Mouse (Mus musculus) heart, embryonic 16.5 days (tissue): ENCODE data around the gene Tsx. TPM values are rescaled to one million over a fixed set of nuclear protein-coding genes. Genes with fewer than 3 reads are reported as not detected.
"Not testable (repeated sequence)": the region's sequence is repeated elsewhere in the genome, so short reads cannot be mapped to it uniquely, and the experiment has no call there.

Experiments
- ATAC-seq: fragments of 200-750 bp; cut with Nextera tagmentation; replicated peaks from 2 replicates; pipeline ENCODE4 v1.8.0; 2017; ENCODE audit warnings: moderate number of reproducible peaks; ENCODE audit not compliant: insufficient read depth, low FRiP score; ENCODE audit errors: extremely low read depth
- H3K27ac ChIP-seq: fragments of 300-500 bp; sonication (generic); 2 replicates; pipeline ENCODE4 v1.5.1; 2014; ENCODE audit warnings: mild to moderate bottlenecking, low read length, control low read depth, moderate library complexity
- H3K27me3 ChIP-seq: fragments of 300-500 bp; sonication (generic); 2 replicates; pipeline ENCODE4 v1.6.1; 2014; ENCODE audit warnings: low read length, mixed read lengths; ENCODE audit not compliant: control insufficient read depth, insufficient read depth
- H3K36me3 ChIP-seq: fragments of 300-500 bp; sonication (generic); 2 replicates; pipeline ENCODE4 v1.6.1; 2014; ENCODE audit not compliant: control insufficient read depth, insufficient read depth
- H3K4me1 ChIP-seq: fragments of 300-500 bp; sonication (generic); 2 replicates; pipeline ENCODE4 v1.6.1; 2014; ENCODE audit warnings: low read length, mixed read lengths; ENCODE audit not compliant: control insufficient read depth, insufficient read depth
- H3K4me2 ChIP-seq: fragments of 300-500 bp; sonication (generic); 2 replicates; pipeline ENCODE4 v1.6.1; 2014; ENCODE audit warnings: low read depth, mild to moderate bottlenecking, control low read depth, low read length
- H3K4me3 ChIP-seq: fragments of 300-500 bp; sonication (generic); 2 replicates; pipeline ENCODE4 v1.5.1; 2014; ENCODE audit warnings: mild to moderate bottlenecking, control low read depth, low read length
- H3K9ac ChIP-seq: fragments of 300-500 bp; sonication (generic); 2 replicates; pipeline ENCODE4 v1.6.1; 2014; ENCODE audit warnings: low read length, control low read depth
- H3K9me3 ChIP-seq: fragments of 300-500 bp; sonication (generic); replicated peaks from 2 replicates; pipeline ENCODE4 v1.6.1; 2016; ENCODE audit warnings: low read length; ENCODE audit not compliant: control insufficient read depth
- WGBS: fragments of 180-500 bp; shearing (Covaris S2); extraction: QIAGEN DNeasy Blood & Tissue Kit; methylation state at CpG from one replicate; pipeline ENCODE4 v1.1.7; 2014; 5-methylcytosine and 5-hydroxymethylcytosine counted together
- polyA plus RNA-seq: library from polyadenylated mRNA; unstranded; fragments of >200 nt; fragmentation: Nextera tagmentation; extraction: Ambion mirVana; gene quantifications from 2 replicates; pipeline ENCODE4 v1.2.1, GENCODE M21; 2015

Gene Tsx
- polyA plus RNA-seq, 1 experiment from 2014 or later, result not detected

DNA sequence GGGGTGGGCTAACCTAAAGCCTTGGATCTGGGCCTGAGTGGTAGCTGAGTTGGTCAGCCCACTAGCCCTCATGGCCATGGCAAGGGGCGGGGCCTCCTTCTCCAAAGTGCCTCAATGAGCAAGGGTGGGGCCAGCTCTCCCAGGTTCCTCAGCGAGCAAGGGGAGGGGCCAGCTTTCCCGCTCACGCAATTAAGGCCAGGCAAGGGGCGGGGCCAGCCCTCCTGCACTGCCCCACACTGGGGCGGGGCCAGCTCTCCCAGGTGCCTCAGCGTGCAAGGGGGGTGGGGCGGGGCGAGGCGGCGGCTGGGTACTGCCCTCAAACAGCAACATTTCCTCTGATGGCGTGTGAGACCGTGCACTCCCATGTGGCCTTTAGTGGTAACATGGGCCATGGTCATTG lies 9.2 kb upstream of the Tsx start:
- H3K4me3 ChIP-seq, result no peak overlapping the region
- no peak overlapping the region for H3K27ac ChIP-seq
- H3K36me3 ChIP-seq, result no peaks in the 10 kb centered on the region
- no peaks in the 10 kb centered on the region for H3K4me1 ChIP-seq
- no peak overlapping the region for H3K4me2 ChIP-seq
- peaks cover 28% of the 10 kb centered on the region for H3K27me3 ChIP-seq
- ATAC-seq, result no peak
- no peak overlapping the region for H3K9ac ChIP-seq
- WGBS, result 44% methylated on average over 13 of the region's 13 CpGs
- no peaks in the 10 kb centered on the region for H3K9me3 ChIP-seq

DNA sequence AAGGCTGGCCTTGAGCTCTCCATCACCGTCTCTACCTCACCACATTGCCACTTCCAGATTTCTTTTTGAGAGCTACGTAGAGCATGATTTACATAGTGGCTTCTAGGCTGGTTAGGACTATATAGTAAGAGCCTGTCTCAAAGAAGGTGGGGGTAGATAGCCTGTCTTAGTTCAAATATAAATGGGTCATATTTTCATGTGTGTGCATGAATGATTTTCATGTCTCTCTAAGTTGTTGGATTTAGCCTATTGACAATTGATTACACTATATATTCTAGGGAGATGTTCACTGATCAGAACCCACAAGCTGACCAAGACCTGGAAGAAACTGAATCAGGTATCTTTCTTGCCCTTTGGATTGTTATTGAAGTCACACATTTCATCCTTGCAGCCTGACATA lies 7.4 kb downstream of the Tsx start, which contains the start of gene Gm26992:
Gene Gm26992, plus strand, starts transcription at position 301 of the 400 bp plus-strand sequence.
- Histone ChIP-seq H3K4me2 (no peak within 1 kb of the TSS), H3K27ac (no peak within 1 kb of the TSS), H3K9ac (no peak within 1 kb of the TSS), H3K4me3 (no peak within 1 kb of the TSS), H3K4me1 (no peaks in the 10 kb centered on the region), H3K27me3 (peaks cover 30% of the 10 kb centered on the region), H3K9me3 (no peaks in the 10 kb centered on the region), H3K36me3 (no peaks in the 10 kb centered on the region)
- ATAC-seq, result no peak
- WGBS, result 88% methylated on average over 2 of the region's 2 CpGs

DNA sequence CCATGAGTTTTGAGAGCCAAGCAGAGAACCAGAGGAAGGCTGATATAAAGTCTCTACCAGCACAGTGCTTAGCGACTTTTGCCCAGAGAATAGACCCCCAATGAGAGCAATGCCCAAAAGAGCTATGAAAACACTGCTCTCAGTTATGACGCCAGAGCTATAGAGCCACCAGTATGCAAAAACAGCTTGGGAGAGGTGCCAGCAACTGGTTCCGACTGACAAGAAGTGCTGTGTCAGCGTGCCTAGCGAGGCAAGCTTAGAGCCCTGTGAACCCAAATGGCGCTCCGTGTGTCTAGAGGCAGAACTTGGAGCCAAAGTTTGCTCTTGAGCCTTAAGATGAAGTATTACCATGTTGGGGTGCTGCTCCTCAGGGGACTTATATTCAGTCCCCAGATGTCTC lies 13.4 kb downstream of the Tsx start:
- H3K36me3 ChIP-seq, result no peaks in the 10 kb centered on the region
- 62% methylated on average over 7 of the region's 7 CpGs for WGBS
- no peak overlapping the region for H3K9ac ChIP-seq
- no peak overlapping the region for H3K27ac ChIP-seq
- H3K4me1 ChIP-seq, result no peaks in the 10 kb centered on the region
- no peak for ATAC-seq
- no peak overlapping the region for H3K4me2 ChIP-seq
- no peak overlapping the region for H3K4me3 ChIP-seq
- peaks cover 19% of the 10 kb centered on the region for H3K27me3 ChIP-seq
- no peaks in the 10 kb centered on the region for H3K9me3 ChIP-seq

DNA sequence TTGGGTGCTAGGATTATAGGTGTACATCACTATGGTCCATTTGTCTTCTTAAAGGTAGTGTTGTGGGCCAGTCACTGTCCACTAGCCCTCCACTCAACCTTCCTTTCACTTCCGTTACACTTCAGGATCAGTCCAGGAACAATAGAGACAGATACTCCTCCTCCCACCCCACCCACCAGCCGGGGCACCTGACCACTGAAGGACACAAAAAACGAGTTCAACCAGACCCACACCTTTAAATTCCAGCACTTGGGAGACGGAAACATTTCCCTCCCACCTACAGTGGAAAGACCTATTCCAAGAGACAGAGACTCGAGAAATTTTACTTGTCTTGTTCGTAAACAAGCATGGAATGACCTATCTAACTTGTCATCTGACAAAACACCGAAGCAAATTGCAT lies 18.0 kb downstream of the Tsx start:
- 67% methylated on average over 7 of the region's 7 CpGs for WGBS
- no peak overlapping the region for H3K4me3 ChIP-seq
- no peaks in the 10 kb centered on the region for H3K4me1 ChIP-seq
- ATAC-seq, result no peak
- no peaks in the 10 kb centered on the region for H3K36me3 ChIP-seq
- H3K9me3 ChIP-seq, result no peaks in the 10 kb centered on the region
- H3K4me2 ChIP-seq, result no peak overlapping the region
- peaks cover 25% of the 10 kb centered on the region for H3K27me3 ChIP-seq
- H3K9ac ChIP-seq, result no peak overlapping the region
- no peak overlapping the region for H3K27ac ChIP-seq

DNA sequence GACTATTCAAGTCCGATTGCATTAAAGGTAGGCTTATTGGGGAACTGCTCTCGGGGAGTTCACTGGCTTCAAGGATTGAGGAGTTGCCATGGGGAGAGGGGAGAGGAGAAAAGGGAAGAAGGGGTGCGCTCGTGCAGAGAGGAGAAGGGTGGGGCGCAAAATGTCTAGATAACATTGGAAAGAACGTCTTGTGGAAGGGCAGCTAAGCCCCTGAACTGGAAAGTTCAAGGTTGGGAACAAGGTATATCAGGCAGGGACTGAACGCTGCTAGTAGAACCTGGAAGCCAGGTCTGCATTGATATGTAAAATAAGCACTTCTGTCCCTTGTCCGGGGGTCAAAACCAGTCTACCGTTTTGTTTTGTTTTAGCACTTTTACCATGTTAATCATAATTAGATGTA lies 23.8 kb downstream of the Tsx start:
- WGBS, result 10% methylated on average over 9 of the region's 9 CpGs
- Histone ChIP-seq H3K27me3 (peaks cover 40% of the 10 kb centered on the region), H3K4me2 (no peak overlapping the region), H3K9ac (no peak overlapping the region), H3K36me3 (no peaks in the 10 kb centered on the region), H3K27ac (no peak overlapping the region), H3K4me1 (no peaks in the 10 kb centered on the region), H3K9me3 (no peaks in the 10 kb centered on the region), H3K4me3 (no peak overlapping the region)
- no peak for ATAC-seq

DNA sequence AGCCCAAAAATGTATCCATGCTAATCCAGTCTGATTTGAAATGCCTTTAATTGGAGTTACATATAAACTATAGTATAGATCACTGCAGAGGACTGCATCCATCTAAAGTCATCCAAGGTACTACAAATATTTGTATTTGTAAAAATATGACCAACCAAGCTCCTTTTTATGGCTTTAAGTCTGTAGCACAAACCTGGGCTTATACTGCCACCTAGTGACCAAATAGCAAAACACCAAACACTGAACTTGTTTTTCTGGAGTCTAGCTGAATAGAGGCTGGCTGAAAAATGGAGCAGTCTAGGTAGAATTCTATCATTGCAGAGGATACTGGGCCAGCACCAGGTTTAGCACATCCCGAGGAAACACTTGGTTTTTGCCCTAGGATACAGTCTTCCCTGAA lies 26.5 kb downstream of the Tsx start:
- H3K36me3 ChIP-seq, result no peaks in the 10 kb centered on the region
- 0% methylated on average over 1 of the region's 1 CpGs for WGBS
- no peak overlapping the region for H3K9ac ChIP-seq
- H3K4me2 ChIP-seq, result no peak overlapping the region
- no peak for ATAC-seq
- H3K4me1 ChIP-seq, result no peaks in the 10 kb centered on the region
- H3K4me3 ChIP-seq, result no peak overlapping the region
- no peak overlapping the region for H3K27ac ChIP-seq
- peaks cover 45% of the 10 kb centered on the region for H3K27me3 ChIP-seq
- H3K9me3 ChIP-seq, result no peaks in the 10 kb centered on the region

DNA sequence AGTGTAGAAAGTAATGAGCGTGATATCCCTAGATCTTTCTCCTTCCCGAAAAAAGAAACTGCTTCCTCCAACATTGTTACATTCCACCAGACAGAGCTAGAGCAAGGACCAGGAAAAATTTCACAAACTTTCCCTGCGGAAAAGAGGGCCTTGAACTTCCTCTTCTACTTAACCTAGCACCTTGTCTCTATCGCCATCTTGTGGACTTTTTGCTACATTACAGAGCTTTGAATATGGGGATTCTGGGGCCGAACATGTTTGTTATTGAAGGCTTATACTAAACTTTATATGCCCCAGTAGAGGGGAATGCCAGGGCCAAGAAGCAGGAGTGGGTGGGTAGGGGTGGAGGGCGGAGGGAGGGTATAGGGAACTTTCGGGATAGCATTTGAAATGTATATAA lies 29.5 kb downstream of the Tsx start:
- no peak overlapping the region for H3K27ac ChIP-seq
- no peaks in the 10 kb centered on the region for H3K36me3 ChIP-seq
- 42% methylated on average over 7 of the region's 7 CpGs for WGBS
- H3K9ac ChIP-seq, result no peak overlapping the region
- H3K4me1 ChIP-seq, result 0 out of 2 replicates have a peak, but pooled peaks cover 3% of the 10 kb centered on the region
- no peak for ATAC-seq
- H3K4me2 ChIP-seq, result no peak overlapping the region
- peaks cover 47% of the 10 kb centered on the region for H3K27me3 ChIP-seq
- no peaks in the 10 kb centered on the region for H3K9me3 ChIP-seq
- no peak overlapping the region for H3K4me3 ChIP-seq

DNA sequence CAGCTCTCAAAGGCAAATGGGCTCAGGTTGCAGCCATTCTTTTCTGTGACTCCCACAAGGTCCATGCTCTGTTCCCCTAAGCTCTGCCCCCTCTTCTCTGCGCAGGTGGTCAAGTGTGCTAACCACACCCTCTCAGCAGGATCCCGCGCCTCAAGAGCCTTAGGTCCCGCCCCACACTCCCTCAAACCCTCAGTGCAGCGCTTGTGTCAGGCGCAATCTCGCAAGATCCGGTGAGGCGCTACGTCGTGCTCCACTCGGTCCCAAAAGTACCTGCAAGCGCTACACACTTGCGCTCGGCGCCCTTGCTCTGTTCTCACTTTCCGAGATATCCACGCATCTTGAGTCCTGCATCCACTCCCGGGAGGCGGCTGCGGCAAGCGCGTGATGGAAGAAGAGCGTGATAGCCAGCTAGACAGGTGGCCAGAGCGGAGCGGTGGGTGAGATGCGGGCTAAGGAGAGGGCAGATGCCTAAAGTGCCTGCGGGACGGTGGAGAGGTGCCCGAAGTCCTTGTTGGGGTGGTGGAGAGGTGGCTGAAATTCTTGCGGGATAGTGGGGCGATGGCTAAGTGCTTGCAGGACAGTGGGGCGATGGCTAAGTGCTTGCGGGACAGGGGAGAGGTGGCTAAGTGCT lies 33.4 kb downstream of the Tsx start:
- Histone ChIP-seq H3K27me3 (peaks cover 40% of the 10 kb centered on the region), H3K9ac (peak overlapping the region; percentile 10), H3K27ac (no peak overlapping the region), H3K36me3 (no peaks in the 10 kb centered on the region), H3K9me3 (no peaks in the 10 kb centered on the region; the same call in none of the 2 replicates), H3K4me1 (0 out of 2 replicates have a peak, but pooled peaks cover 3% of the 10 kb centered on the region), H3K4me2 (peak overlapping the region; percentile 59), H3K4me3 (peak overlapping the region; percentile 47)
- WGBS, result 7% methylated on average over 34 of the region's 34 CpGs
- ATAC-seq, result no peak

DNA sequence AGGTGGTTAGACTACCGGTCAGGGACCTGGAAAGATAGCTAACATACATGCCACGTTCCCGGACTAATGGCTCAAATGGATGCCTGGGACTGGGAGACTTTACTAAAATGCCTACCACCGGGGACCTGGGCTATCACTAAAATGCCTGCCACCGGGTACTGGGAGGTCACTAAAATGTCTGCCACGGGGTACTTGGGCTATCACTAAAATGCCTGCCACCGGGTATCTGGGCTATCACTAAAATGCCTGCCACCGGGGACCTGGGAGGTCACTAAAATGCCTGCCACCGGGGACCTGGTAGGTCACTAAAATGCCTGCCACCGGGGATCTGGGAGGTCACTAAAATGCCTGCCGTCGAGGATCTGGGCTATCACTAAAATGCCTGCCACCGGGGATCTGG lies 34.2 kb downstream of the Tsx start:
- H3K27ac ChIP-seq, ATAC-seq, H3K9ac ChIP-seq, H3K4me1 ChIP-seq, H3K9me3 ChIP-seq, H3K36me3 ChIP-seq: not testable (repeated sequence)
- 46% methylated on average over 10 of the region's 13 CpGs for WGBS
- Histone ChIP-seq H3K4me2 (peak overlapping the region; percentile 59), H3K27me3 (peaks cover 33% of the 10 kb centered on the region), H3K4me3 (peak overlapping the region; percentile 47)
